Mouse (Mus musculus) brain, embryonic 14.5 days (tissue): ENCODE measurements around the gene Sucnr1.

Experiments used
- CTCF ChIP-seq: fragments of 200-500 bp; IDR thresholded peaks from 2 replicates; pipeline ENCODE4 v1.5.1; 2012; ENCODE audit warnings: inconsistent platforms, mild to moderate bottlenecking, moderate library complexity, borderline replicate concordance; ENCODE audit not compliant: insufficient read depth, insufficient read length; ENCODE audit errors: extremely low read depth
- POLR2A ChIP-seq: fragments of 200-500 bp; IDR thresholded peaks from 2 replicates; pipeline ENCODE4 v1.6.1; 2012; ENCODE audit warnings: mild to moderate bottlenecking, inconsistent platforms, borderline replicate concordance; ENCODE audit not compliant: poor library complexity, insufficient read depth, insufficient read length, severe bottlenecking; ENCODE audit errors: extremely low read depth

- TF ChIP-seq POLR2A (no peak), CTCF (no peak)
Measured at GRCm38 (mm10) chr3:60104462-60105109, 22.9 kb downstream of the Sucnr1 start.
